ENCODE assay signal across 7 mouse cellular contexts in genomic region chr15:103086672-103087069, GRCm38 (mm10).
DNase-seq lines count a peak whose midpoint lies in the region; ATAC-seq and TF ChIP-seq lines count a peak whose summit lies in the region.

No protein-coding gene starts in this region.

- H3K9me3 ChIP-seq in lung, embryonic 14.5 days (ENCODE audit: low read depth, low read length), result no peaks in the 10 kb centered on the region
- H3K9me3 ChIP-seq in lung, postnatal 0 days (ENCODE audit: low read length), result no peaks in the 10 kb centered on the region
- H3K9me3 ChIP-seq in forebrain, embryonic 15.5 days, result no peaks in the 10 kb centered on the region
- H3K9me3 ChIP-seq in limb, embryonic 13.5 days, result no peaks in the 10 kb centered on the region
- H3K9me3 ChIP-seq in stomach, embryonic 16.5 days (replicated peaks; ENCODE audit: control insufficient read depth, low read length), result no peaks in the 10 kb centered on the region

- no peak for TF ChIP-seq CTCF in lung, embryonic 14.5 days (IDR thresholded peaks at IDR 0.05; ENCODE audit: low read depth)
- TF ChIP-seq CTCF in lung, postnatal 0 days (IDR thresholded peaks at IDR 0.05), result no peak

- peaks cover 60% of the 10 kb centered on the region for H3K27me3 ChIP-seq in lung, embryonic 14.5 days (ENCODE audit: insufficient read depth, low read length)
- H3K27me3 ChIP-seq in lung, postnatal 0 days (replicated peaks; ENCODE audit: insufficient read depth, low read length), result peaks cover 31% of the 10 kb centered on the region
- H3K27me3 ChIP-seq in forebrain, embryonic 15.5 days, result peaks cover 91% of the 10 kb centered on the region
- H3K27me3 ChIP-seq in limb, embryonic 13.5 days, result peaks cover 99% of the 10 kb centered on the region
- H3K27me3 ChIP-seq in stomach, embryonic 16.5 days (ENCODE audit: control insufficient read depth, insufficient read depth, low read length), result peaks cover 26% of the 10 kb centered on the region

- peak overlapping the region; percentile 54; the same call in 1 of the 2 replicates for H3K4me2 ChIP-seq in lung, embryonic 14.5 days
- no peak overlapping the region for H3K4me2 ChIP-seq in lung, postnatal 0 days (replicated peaks; ENCODE audit: low read depth, low read length)
- peak overlapping the region; percentile 51 for H3K4me2 ChIP-seq in forebrain, embryonic 15.5 days (replicated peaks)
- H3K4me2 ChIP-seq in limb, embryonic 13.5 days (replicated peaks), result peak overlapping the region; percentile 75
- H3K4me2 ChIP-seq in stomach, embryonic 16.5 days (ENCODE audit: low read depth, low read length), result peak overlapping the region; percentile 57

- no peak for DNase-seq in lung, embryonic 14.5 days
- DNase-seq in lung, postnatal 0 days (ENCODE audit: low spot score), result no peak

- no peak for TF ChIP-seq EP300 in lung, postnatal 0 days (IDR thresholded peaks at IDR 0.05)

- peak overlapping the region; percentile 26; the same call in 1 of the 2 replicates for H3K4me3 ChIP-seq in lung, embryonic 14.5 days (ENCODE audit: low read depth, low read length)
- no peak overlapping the region for H3K4me3 ChIP-seq in lung, postnatal 0 days (ENCODE audit: low read depth, low read length)
- peak overlapping the region; percentile 34 for H3K4me3 ChIP-seq in forebrain, embryonic 15.5 days
- H3K4me3 ChIP-seq in limb, embryonic 13.5 days, result peak overlapping the region; percentile 41
- peak overlapping the region; percentile 36 for H3K4me3 ChIP-seq in stomach, embryonic 16.5 days (replicated peaks; ENCODE audit: low read length)

- no peaks in the 10 kb centered on the region for H3K36me3 ChIP-seq in lung, embryonic 14.5 days (ENCODE audit: insufficient read depth)
- H3K36me3 ChIP-seq in lung, postnatal 0 days (ENCODE audit: insufficient read depth, low read length), result no peaks in the 10 kb centered on the region
- no peaks in the 10 kb centered on the region for H3K36me3 ChIP-seq in forebrain, embryonic 15.5 days
- no peaks in the 10 kb centered on the region for H3K36me3 ChIP-seq in limb, embryonic 13.5 days
- no peaks in the 10 kb centered on the region for H3K36me3 ChIP-seq in stomach, embryonic 16.5 days (ENCODE audit: control insufficient read depth, insufficient read depth, low read length)

- H3K4me1 ChIP-seq in lung, embryonic 14.5 days (ENCODE audit: insufficient read depth), result 0 out of 2 replicates have a peak, but pooled peaks cover 4% of the 10 kb centered on the region
- 0 out of 2 replicates have a peak, but pooled peaks cover 6% of the 10 kb centered on the region for H3K4me1 ChIP-seq in lung, postnatal 0 days (ENCODE audit: insufficient read depth, low read depth, low read length)
- H3K4me1 ChIP-seq in forebrain, embryonic 15.5 days, result peaks cover 20% of the 10 kb centered on the region
- peaks cover 42% of the 10 kb centered on the region for H3K4me1 ChIP-seq in limb, embryonic 13.5 days
- H3K4me1 ChIP-seq in stomach, embryonic 16.5 days (ENCODE audit: control insufficient read depth, insufficient read depth, low read length), result peaks cover 17% of the 10 kb centered on the region; the same call in 1 of the 2 replicates

- no peak overlapping the region for H3K9ac ChIP-seq in lung, embryonic 14.5 days
- no peak overlapping the region for H3K9ac ChIP-seq in lung, postnatal 0 days (replicated peaks; ENCODE audit: low read depth)
- H3K9ac ChIP-seq in forebrain, embryonic 15.5 days (replicated peaks), result peak overlapping the region; percentile 25; the same call in 1 of the 2 replicates
- no peak overlapping the region for H3K9ac ChIP-seq in limb, embryonic 13.5 days
- peak overlapping the region; percentile 50 for H3K9ac ChIP-seq in stomach, embryonic 16.5 days (ENCODE audit: low read length)

- no peak overlapping the region for H3K27ac ChIP-seq in lung, embryonic 14.5 days (ENCODE audit: low read depth)
- no peak overlapping the region for H3K27ac ChIP-seq in lung, postnatal 0 days (ENCODE audit: low read length)
- no peak overlapping the region for H3K27ac ChIP-seq in forebrain, embryonic 15.5 days (replicated peaks)
- H3K27ac ChIP-seq in limb, embryonic 13.5 days, result no peak overlapping the region
- no peak overlapping the region for H3K27ac ChIP-seq in stomach, embryonic 16.5 days (ENCODE audit: low read length)

- 0 out of 2 replicates have a peak, but pooled peaks have one; percentile 10 for ATAC-seq in lung, embryonic 14.5 days (ENCODE audit: insufficient read depth)
- no peak for ATAC-seq in lung, postnatal 0 days
- ATAC-seq in forebrain, embryonic 15.5 days (replicated peaks), result peak; percentile 26; the same call in 1 of the 2 replicates
- ATAC-seq in limb, embryonic 13.5 days (ENCODE audit: low FRiP score, low read depth), result no peak
- ATAC-seq in stomach, embryonic 16.5 days (ENCODE audit: insufficient read depth, low FRiP score), result no peak
- ATAC-seq in megakaryocyte-erythroid progenitor cell, adult 5-6 weeks (replicated peaks; ENCODE audit: low FRiP score, low TSS enrichment, poor library complexity, severe bottlenecking), result no peak
- ATAC-seq in erythroid progenitor cell, adult 5-6 weeks (replicated peaks; ENCODE audit: low FRiP score, poor library complexity, severe bottlenecking), result no peak

- WGBS in lung, embryonic 14.5 days, result 24% methylated on average over 15 of the region's 15 CpGs
- 12% methylated on average over 15 of the region's 15 CpGs for WGBS in lung, postnatal 0 days
- 5% methylated on average over 15 of the region's 15 CpGs for WGBS in forebrain, embryonic 15.5 days
- 17% methylated on average over 15 of the region's 15 CpGs for WGBS in limb, embryonic 13.5 days
- WGBS in stomach, embryonic 16.5 days, result 35% methylated on average over 15 of the region's 15 CpGs

Comparison
In these comparisons a context has a peak if more than half of its experiments do, and no peak if none do; other contexts are left out.
1. ATAC-seq: peak in lung, embryonic 14.5 days (single experiment) and forebrain, embryonic 15.5 days (single experiment); none in lung, postnatal 0 days (single experiment), limb, embryonic 13.5 days (single experiment), stomach, embryonic 16.5 days (single experiment), megakaryocyte-erythroid progenitor cell, adult 5-6 weeks (single experiment) and erythroid progenitor cell, adult 5-6 weeks (single experiment).
2. H3K9ac ChIP-seq: peak in forebrain, embryonic 15.5 days (single experiment) and stomach, embryonic 16.5 days (single experiment); none in lung, embryonic 14.5 days (single experiment), lung, postnatal 0 days (single experiment) and limb, embryonic 13.5 days (single experiment).